ENCODE assay signal across 12 mouse cellular contexts in the genomic region with DNA sequence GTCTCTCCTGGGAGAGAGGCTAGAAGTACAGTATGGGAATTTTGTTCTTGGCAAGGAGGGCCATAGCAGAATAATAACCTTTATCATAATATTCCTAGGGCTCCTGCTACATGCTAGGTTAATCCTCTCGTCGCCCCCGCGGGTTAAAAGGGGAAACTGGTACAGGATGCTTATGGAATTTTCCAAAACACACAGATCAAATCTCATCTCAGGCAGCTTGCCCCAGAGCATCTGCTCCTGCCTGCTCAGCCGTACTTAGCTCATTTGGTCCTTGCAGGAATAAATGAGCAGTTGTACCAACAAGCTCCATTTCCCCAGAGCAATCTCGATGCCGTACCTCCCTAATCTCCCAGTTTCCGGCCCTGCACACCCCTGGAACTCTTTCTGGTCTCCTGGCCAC. TPM values are rescaled to one million over a fixed set of nuclear protein-coding genes. Genes with fewer than 3 reads are reported as not detected.
DNase-seq lines count a peak whose midpoint lies in the region; ATAC-seq and TF ChIP-seq lines count a peak whose summit lies in the region.
"Had no signal": no experiment of that assay in that cellular context is flagged by ENCODE, and none has a peak within 500 bp of the region (broad histone marks: within the 10 kb centered on the region; RNA-seq: fewer than 3 reads in every experiment).

No protein-coding gene starts in this region.

- H3K79me2 ChIP-seq in myocyte (ENCODE audit: control insufficient read depth, insufficient read depth), result no peaks in the 10 kb centered on the region

- peak overlapping the region; percentile 28; the same call in 1 of the 2 replicates for H3K27ac ChIP-seq in forebrain, embryonic 16.5 days (ENCODE audit: low read length)
- H3K27ac ChIP-seq: limb, embryonic 13.5 days had no signal

- H3K9me3 ChIP-seq in forebrain, embryonic 16.5 days (ENCODE audit: control insufficient read depth, low read length), result no peaks in the 10 kb centered on the region
- H3K9me3 ChIP-seq: limb, embryonic 13.5 days had no signal

- H3K4me1 ChIP-seq in forebrain, embryonic 16.5 days (replicated peaks; ENCODE audit: control insufficient read depth, insufficient read depth, low read length), result peaks cover 21% of the 10 kb centered on the region

- no peak overlapping the region for H3K4me3 ChIP-seq in forebrain, embryonic 16.5 days (replicated peaks; ENCODE audit: low read length)
- H3K4me3 ChIP-seq in myocyte, result no peak overlapping the region
- H3K4me3 ChIP-seq: limb, embryonic 13.5 days had no signal

- ATAC-seq in cerebellum, adult (ENCODE audit: insufficient number of reproducible peaks, low FRiP score, low TSS enrichment), result peak; percentile 39; the same call in 1 of the 2 replicates
- ATAC-seq in forebrain, embryonic 16.5 days, result no peak

- WGBS in forebrain, embryonic 16.5 days, result 62% methylated on average over 8 of the region's 8 CpGs

- H3K9ac ChIP-seq in forebrain, embryonic 16.5 days (replicated peaks; ENCODE audit: low read depth, low read length), result 0 out of 2 replicates have a peak overlapping the region, but pooled peaks have one; percentile 10
- H3K9ac ChIP-seq: limb, embryonic 13.5 days had no signal

- no peak overlapping the region for H3K4me2 ChIP-seq in forebrain, embryonic 16.5 days (ENCODE audit: low read length)
- peak overlapping the region; percentile 3 for H3K4me2 ChIP-seq in myocyte (ENCODE audit: low read depth)
- H3K4me2 ChIP-seq: limb, embryonic 13.5 days had no signal

- no peak for DNase-seq in cerebellum, postnatal 4 days (ENCODE audit: low spot score in 2 of 2)
- DNase-seq in left cerebral cortex, postnatal 25 days (ENCODE audit: low spot score in 2 of 2), result peak; percentile 25 to 73
- no peak for DNase-seq in left cerebral cortex, postnatal 4 days
- DNase-seq in lung, postnatal 4 days, result no peak
- no peak for DNase-seq in spleen, postnatal 10 days (ENCODE audit: low spot score in 2 of 2)
- DNase-seq: gastrocnemius, postnatal 36 days; lung, adult 2 months had no signal

- intact Hi-C loops in left cerebral cortex, postnatal 25 days (cut with DNase I), result no loop called here
- intact Hi-C loops in left cerebral cortex, postnatal 4 days (cut with DNase I), result no loop called here

- no peak for TF ChIP-seq POLR2A in myocyte (IDR thresholded peaks at IDR 0.05; ENCODE audit: insufficient read length, low read depth)

- H3ac ChIP-seq in myocyte (ENCODE audit: control insufficient read depth, insufficient read length), result no peak overlapping the region

- H3K27me3 ChIP-seq in forebrain, embryonic 16.5 days (replicated peaks; ENCODE audit: control insufficient read depth, insufficient read depth, low read length), result no peaks in the 10 kb centered on the region
- H3K27me3 ChIP-seq in myocyte (ENCODE audit: control insufficient read depth, insufficient read depth, insufficient read length), result peaks cover 7% of the 10 kb centered on the region

- H3K36me3 ChIP-seq in forebrain, embryonic 16.5 days (ENCODE audit: control insufficient read depth, insufficient read depth), result no peaks in the 10 kb centered on the region
- no peaks in the 10 kb centered on the region for H3K36me3 ChIP-seq in myocyte (ENCODE audit: control insufficient read depth, insufficient read depth)
- H3K36me3 ChIP-seq: limb, embryonic 13.5 days had no signal

TF ChIP-seq in myocyte, 11 proteins besides CTCF, POLR2A, EP300 and RAD21:
- TF ChIP-seq USF1 (IDR thresholded peaks at IDR 0.05; ENCODE audit: low read depth) (no peak), MYOD1 (IDR thresholded peaks at IDR 0.05; ENCODE audit: control insufficient read depth in 1 of 3, insufficient read length in 2 of 3, low read depth in 2 of 3) (no peak), E2F4 (IDR thresholded peaks at IDR 0.05; ENCODE audit: insufficient read depth) (no peak), MYOG (IDR thresholded peaks at IDR 0.05; ENCODE audit: control insufficient read depth in 1 of 3, insufficient read depth in 1 of 3, insufficient read length in 2 of 3, low read depth in 2 of 3) (no peak), REST (IDR thresholded peaks at IDR 0.05; ENCODE audit: insufficient read depth, insufficient read length) (no peak), MAX (IDR thresholded peaks at IDR 0.05; ENCODE audit: low read depth) (no peak), SRF (IDR thresholded peaks at IDR 0.05; ENCODE audit: control insufficient read depth, insufficient read length, low read depth) (no peak), TCF12 (IDR thresholded peaks at IDR 0.05; ENCODE audit: insufficient read depth, poor library complexity, severe bottlenecking) (no peak), CEBPB (IDR thresholded peaks at IDR 0.05; ENCODE audit: insufficient read depth, poor library complexity, severe bottlenecking) (no peak), TCF3 (IDR thresholded peaks at IDR 0.05; ENCODE audit: insufficient read length, low read depth) (no peak), POLR2AphosphoS2 (IDR thresholded peaks at IDR 0.05; ENCODE audit: insufficient read length, low read depth) (no peak)

RNA-seq across cellular contexts. Expression of a gene that starts 31.2 kb away (rescaled TPM):
- total RNA-seq in left cerebral cortex, postnatal 25 days (2021), result 10 to 100 TPM; 32.4 to 36.1 TPM
- total RNA-seq in left cerebral cortex, postnatal 4 days (2021), result 10 to 100 TPM; 11.8 to 12.8 TPM
- 5.7 and 6.0 TPM in 2 replicates for polyA plus RNA-seq in forebrain, embryonic 16.5 days (2015; fragmentation: Nextera tagmentation; extraction: Ambion mirVana)
- polyA plus RNA-seq in myocyte (2012; fragmentation: generic; extraction: Trizol), result 0.46 TPM
- total RNA-seq: megakaryocyte, adult 5-6 weeks had no signal

RNA-seq across cellular contexts. Expression of a gene that starts 48.0 kb away (rescaled TPM):
- 10 to 100 TPM; 28.2 to 33.1 TPM for total RNA-seq in left cerebral cortex, postnatal 25 days (2021)
- 10 to 100 TPM; 18.2 to 23.1 TPM for total RNA-seq in left cerebral cortex, postnatal 4 days (2021)
- 33.2 and 34.3 TPM in 2 replicates for polyA plus RNA-seq in forebrain, embryonic 16.5 days (2015; fragmentation: Nextera tagmentation; extraction: Ambion mirVana)
- polyA plus RNA-seq in myocyte (2012; fragmentation: generic; extraction: Trizol), result 0.34 TPM
- total RNA-seq: megakaryocyte, adult 5-6 weeks had no signal

Comparison
In these comparisons a context has a peak if more than half of its experiments do, and no peak if none do; other contexts are left out.
1. DNase-seq: peak in left cerebral cortex, postnatal 25 days (2 of 2); none in cerebellum, postnatal 4 days (0 of 2), left cerebral cortex, postnatal 4 days (single experiment), lung, postnatal 4 days (0 of 2) and spleen, postnatal 10 days (0 of 2).